Mouse (Mus musculus) liver, embryonic 14.5 days (tissue): ENCODE results near the gene St6galnac3.

Source experiments
- CTCF ChIP-seq: IDR thresholded peaks from 2 replicates; pipeline ENCODE4 v1.5.1; 2016; ENCODE audit warnings: antibody characterized with exemption, low read depth, control low read depth
- EP300 ChIP-seq: IDR thresholded peaks from 2 replicates; pipeline ENCODE4 v1.6.1; 2016; ENCODE audit warnings: antibody characterized with exemption, low read depth

GRCm38 (mm10) chr3:153553226-153553625 lies 171.7 kb downstream of the St6galnac3 start:
- TF ChIP-seq CTCF (no peak), EP300 (no peak)
